Mouse (Mus musculus) thymus, adult 2 months (tissue): Measurements from ENCODE around the gene Kmt2d.

Experiments
- CTCF ChIP-seq: fragments of 200-500 bp; IDR thresholded peaks from 2 replicates; pipeline ENCODE4 v1.5.1; 2012; ENCODE audit warnings: mild to moderate bottlenecking, control low read depth, low read length, moderate library complexity, borderline replicate concordance; ENCODE audit not compliant: control insufficient read depth, poor library complexity, insufficient read depth; ENCODE audit errors: extremely low read depth
- POLR2A ChIP-seq: fragments of 200-500 bp; IDR thresholded peaks from 2 replicates; pipeline ENCODE4 v1.6.1; 2012; ENCODE audit warnings: mild to moderate bottlenecking, low read length, control low read depth, moderate library complexity; ENCODE audit not compliant: control insufficient read depth, poor library complexity, insufficient read depth; ENCODE audit errors: extremely low read depth

DNA sequence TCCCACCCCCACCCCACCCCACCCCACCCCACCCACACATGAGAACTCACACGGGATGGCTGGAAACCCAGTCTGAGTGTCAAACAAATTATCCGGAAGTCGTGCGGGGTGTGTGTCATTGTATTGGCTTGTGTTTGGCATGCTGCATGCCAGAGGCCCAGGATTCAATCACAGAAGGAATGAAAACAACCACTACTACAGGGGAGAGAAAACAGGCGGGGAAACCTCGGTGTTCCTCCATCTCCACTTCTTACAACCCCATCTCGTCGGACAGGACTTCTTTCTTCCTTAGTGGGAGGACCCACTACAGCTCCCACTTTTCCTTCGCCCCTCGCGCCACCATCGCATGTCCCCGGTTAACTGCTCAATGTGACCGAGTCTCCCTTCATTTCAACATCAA is 46.1 kb upstream of the Kmt2d start:
- TF ChIP-seq POLR2A: no peak
- no peak for TF ChIP-seq CTCF
